Mouse (Mus musculus) E14TG2a.4 (cell line): ENCODE measurements at regions not wholly inside any gene's neighbourhood (a gene's known extent, or its start where the extent isn't known, plus 50 kb on each side); places are given as distances from the start of the nearest gene placed in this dataset.

Source experiments
- H3K27me3 ChIP-seq: 2 replicates; pipeline ENCODE4 v1.6.1; 2014; ENCODE audit warnings: low read length, control low read depth; ENCODE audit not compliant: insufficient read depth
- H3K36me3 ChIP-seq: 2 replicates; pipeline ENCODE4 v1.6.1; 2014; ENCODE audit warnings: low read length, control low read depth; ENCODE audit not compliant: insufficient read depth
- H3K4me1 ChIP-seq: replicated peaks from 2 replicates; pipeline ENCODE4 v1.6.1; 2014; ENCODE audit warnings: low read depth, low read length, control low read depth
- H3K4me3 ChIP-seq: replicated peaks from 2 replicates; pipeline ENCODE4 v1.5.1; 2014; ENCODE audit warnings: mild to moderate bottlenecking, low read length
- H3K9me3 ChIP-seq: 2 replicates; pipeline ENCODE4 v1.6.1; 2014; ENCODE audit warnings: low read length, control low read depth
- CTCF ChIP-seq: conservative IDR thresholded peaks from 2 replicates; pipeline ENCODE4 v1.5.1; 2014; ENCODE audit warnings: low read length
- NANOG ChIP-seq: IDR thresholded peaks from 2 replicates; pipeline ENCODE4 v1.6.1; 2014; ENCODE audit warnings: borderline replicate concordance, low read length, mixed read lengths
- POU5F1 ChIP-seq: IDR thresholded peaks from 2 replicates; pipeline ENCODE4 v1.6.1; 2014; ENCODE audit warnings: low read length, borderline replicate concordance

DNA sequence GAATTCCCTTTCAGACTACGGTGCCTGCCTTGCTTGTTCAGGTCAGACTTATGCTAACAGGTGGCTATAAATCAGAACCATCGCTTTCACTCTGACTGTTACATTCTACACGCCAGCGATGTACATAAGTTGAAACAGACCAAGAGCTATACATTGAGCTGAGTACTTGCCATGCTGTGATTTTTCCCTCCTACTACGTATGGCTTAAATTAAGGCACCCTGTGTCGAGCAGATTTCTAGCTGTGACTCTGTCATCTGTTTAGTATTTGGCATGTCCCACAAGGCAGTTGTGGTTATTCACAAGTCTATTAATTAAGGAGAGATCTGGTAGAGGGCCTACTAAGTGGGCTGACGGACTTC is 504.4 kb downstream of the 1700129C05Rik start:
- Histone ChIP-seq H3K36me3 (no peaks in the 10 kb centered on the region), H3K27me3 (no peaks in the 10 kb centered on the region), H3K4me3 (no peak overlapping the region), H3K4me1 (no peaks in the 10 kb centered on the region), H3K9me3 (no peaks in the 10 kb centered on the region)
- TF ChIP-seq NANOG (no peak), POU5F1 (no peak), CTCF (no peak)

- H3K27me3 ChIP-seq, result no peaks in the 10 kb centered on the region
- no peak for TF ChIP-seq POU5F1
- no peak for TF ChIP-seq CTCF
- TF ChIP-seq NANOG, result no peak
- H3K9me3 ChIP-seq, result no peaks in the 10 kb centered on the region
- H3K36me3 ChIP-seq, result no peaks in the 10 kb centered on the region
- H3K4me1 ChIP-seq, result no peaks in the 10 kb centered on the region
- no peak overlapping the region for H3K4me3 ChIP-seq
Measured at GRCm38 (mm10) chr14:58637405-58638336, 505.0 kb downstream of the 1700129C05Rik start.

DNA sequence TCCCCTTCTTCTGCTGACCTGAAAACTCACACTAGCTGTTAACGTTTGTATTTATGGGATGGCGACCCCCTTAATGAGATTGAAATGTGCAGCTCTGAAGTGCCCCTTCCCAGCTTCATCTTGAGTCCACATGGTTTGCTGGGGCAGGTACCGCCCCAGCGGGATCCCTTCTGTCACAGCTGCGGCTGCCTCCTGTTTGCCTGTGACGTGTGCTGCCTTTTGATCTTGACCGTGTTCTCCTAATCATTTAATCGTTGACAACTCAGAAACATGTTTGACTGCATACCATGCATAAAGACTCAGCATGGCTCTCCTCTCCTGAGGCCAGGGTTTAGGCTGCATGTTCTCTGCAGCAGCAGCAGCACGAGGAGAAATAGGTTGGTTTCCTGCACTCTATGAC is 511.5 kb downstream of the 1700129C05Rik start:
- H3K27me3 ChIP-seq, result no peaks in the 10 kb centered on the region
- H3K4me1 ChIP-seq, result no peaks in the 10 kb centered on the region
- H3K4me3 ChIP-seq, result no peak overlapping the region
- no peak for TF ChIP-seq NANOG
- TF ChIP-seq CTCF, result no peak
- TF ChIP-seq POU5F1, result no peak
- no peaks in the 10 kb centered on the region for H3K36me3 ChIP-seq
- no peaks in the 10 kb centered on the region for H3K9me3 ChIP-seq

DNA sequence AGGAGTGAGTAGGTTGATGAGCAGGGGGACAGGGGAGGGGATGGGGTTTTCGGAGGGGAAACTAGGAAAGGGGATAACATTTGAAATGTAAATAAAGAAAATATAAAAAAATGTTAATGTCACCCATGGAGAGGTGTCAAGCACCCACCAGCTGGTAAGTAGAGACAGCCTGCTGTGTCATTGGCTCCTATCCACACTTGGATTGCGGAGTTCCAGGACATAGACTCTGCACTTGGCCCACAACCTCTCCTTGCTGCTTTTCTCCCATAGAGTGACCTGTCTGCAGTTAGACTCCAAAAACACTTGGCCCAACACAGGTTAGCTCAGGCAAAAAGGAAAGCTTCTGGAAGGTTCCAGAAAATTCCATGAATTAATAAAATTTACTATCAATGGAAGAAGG is 514.4 kb downstream of the 1700129C05Rik start:
- no peaks in the 10 kb centered on the region for H3K27me3 ChIP-seq
- no peaks in the 10 kb centered on the region for H3K36me3 ChIP-seq
- H3K4me1 ChIP-seq, result no peaks in the 10 kb centered on the region
- TF ChIP-seq CTCF, result no peak
- no peak for TF ChIP-seq NANOG
- no peak for TF ChIP-seq POU5F1
- no peak overlapping the region for H3K4me3 ChIP-seq
- H3K9me3 ChIP-seq, result no peaks in the 10 kb centered on the region

- TF ChIP-seq NANOG, result no peak
- TF ChIP-seq POU5F1, result no peak
- TF ChIP-seq CTCF, result no peak
- Histone ChIP-seq H3K27me3 (no peaks in the 10 kb centered on the region), H3K4me3 (no peak overlapping the region), H3K36me3 (no peaks in the 10 kb centered on the region), H3K4me1 (no peaks in the 10 kb centered on the region), H3K9me3 (no peaks in the 10 kb centered on the region)
Measured at GRCm38 (mm10) chr14:58626506-58627256, 516.0 kb downstream of the 1700129C05Rik start.

GRCm38 (mm10) chr14:58620186-58620585 is 522.5 kb downstream of the 1700129C05Rik start:
- Histone ChIP-seq H3K9me3 (0 out of 2 replicates have a peak, but pooled peaks cover 3% of the 10 kb centered on the region), H3K4me3 (no peak overlapping the region), H3K4me1 (peaks cover 16% of the 10 kb centered on the region), H3K36me3 (no peaks in the 10 kb centered on the region), H3K27me3 (peaks cover 5% of the 10 kb centered on the region; the same call in 1 of the 2 replicates)
- no peak for TF ChIP-seq CTCF
- no peak for TF ChIP-seq POU5F1
- TF ChIP-seq NANOG, result no peak

DNA sequence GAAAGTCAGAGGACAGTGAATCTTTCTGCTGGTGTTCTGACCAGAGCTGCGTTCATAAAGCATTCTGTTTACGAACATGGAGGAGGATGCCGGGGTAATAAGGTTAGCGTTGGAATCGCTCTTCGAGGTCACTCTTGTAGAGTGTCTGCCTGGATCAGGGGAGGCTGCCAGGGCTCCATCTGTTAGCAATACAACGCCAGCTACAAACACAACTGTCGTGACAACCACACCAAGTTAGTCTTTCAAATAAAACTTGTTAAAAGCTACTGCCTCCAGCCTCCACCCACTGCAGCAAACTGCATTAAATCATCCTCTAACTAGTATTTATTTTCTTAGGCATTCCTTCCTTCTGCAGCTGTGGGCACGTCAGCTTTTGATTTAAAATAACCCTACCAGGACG is 525.0 kb downstream of the 1700129C05Rik start:
- Histone ChIP-seq H3K4me1 (peaks cover 16% of the 10 kb centered on the region), H3K36me3 (no peaks in the 10 kb centered on the region), H3K27me3 (peaks cover 5% of the 10 kb centered on the region; the same call in 1 of the 2 replicates), H3K4me3 (no peak overlapping the region), H3K9me3 (0 out of 2 replicates have a peak, but pooled peaks cover 3% of the 10 kb centered on the region)
- no peak for TF ChIP-seq NANOG
- no peak for TF ChIP-seq CTCF
- TF ChIP-seq POU5F1, result no peak

- H3K9me3 ChIP-seq, result no peaks in the 10 kb centered on the region
- peaks cover 8% of the 10 kb centered on the region for H3K4me1 ChIP-seq
- no peak for TF ChIP-seq CTCF
- TF ChIP-seq NANOG, result no peak
- no peak for TF ChIP-seq POU5F1
- H3K4me3 ChIP-seq, result no peak overlapping the region
- H3K36me3 ChIP-seq, result no peaks in the 10 kb centered on the region
- H3K27me3 ChIP-seq, result no peaks in the 10 kb centered on the region
Measured at GRCm38 (mm10) chr14:58608216-58608615, 534.5 kb downstream of the 1700129C05Rik start.
